Mouse (Mus musculus) hindbrain, embryonic 12.5 days (tissue): ENCODE results near the gene Phldb2. TPM values are rescaled to one million over a fixed set of nuclear protein-coding genes. Genes with fewer than 3 reads are reported as not detected.
A peak's percentile ranks its signal among the peaks of the same experiment; 100 is the strongest.

Source experiments
- ATAC-seq: fragments of 200-750 bp; cut with Nextera tagmentation; 2 replicates; pipeline ENCODE4 v1.8.0; 2017; ENCODE audit warnings: moderate TSS enrichment; ENCODE audit not compliant: low FRiP score
- H3K27ac ChIP-seq: fragments of 300-500 bp; sonication (generic); 2 replicates; pipeline ENCODE4 v1.5.1; 2016; ENCODE audit warnings: mild to moderate bottlenecking
- H3K27me3 ChIP-seq: fragments of 300-500 bp; sonication (generic); 2 replicates; pipeline ENCODE4 v1.6.1; 2016; ENCODE audit warnings: mild to moderate bottlenecking
- H3K36me3 ChIP-seq: fragments of 300-500 bp; sonication (generic); 2 replicates; pipeline ENCODE4 v1.6.1; 2016; ENCODE audit warnings: mild to moderate bottlenecking
- H3K4me1 ChIP-seq: fragments of 300-500 bp; sonication (generic); 2 replicates; pipeline ENCODE4 v1.6.1; 2016
- H3K4me2 ChIP-seq: fragments of 300-500 bp; sonication (generic); replicated peaks from 2 replicates; pipeline ENCODE4 v1.6.1; 2016; ENCODE audit warnings: mild to moderate bottlenecking
- H3K4me3 ChIP-seq: fragments of 300-500 bp; sonication (generic); 2 replicates; pipeline ENCODE4 v1.5.1; 2016; ENCODE audit warnings: mild to moderate bottlenecking
- H3K9ac ChIP-seq: fragments of 300-500 bp; sonication (generic); 2 replicates; pipeline ENCODE4 v1.6.1; 2016; ENCODE audit warnings: mild to moderate bottlenecking, moderate library complexity
- H3K9me3 ChIP-seq: fragments of 300-500 bp; sonication (generic); replicated peaks from 2 replicates; pipeline ENCODE4 v1.6.1; 2016; ENCODE audit warnings: mild to moderate bottlenecking
- WGBS: fragments of 180-500 bp; shearing (Covaris S2); methylation state at CpG from one replicate; pipeline ENCODE4 v1.1.7; 2016; 5-methylcytosine and 5-hydroxymethylcytosine counted together
- polyA plus RNA-seq: library from polyadenylated mRNA; unstranded; fragments of >200 nt; fragmentation: Nextera tagmentation; extraction: Ambion mirVana; gene quantifications from 2 replicates; pipeline ENCODE4 v1.2.1, GENCODE M21; 2016

Phldb2 gene
- polyA plus RNA-seq, 1 experiment from 2014 or later, result 34.5 TPM

DNA sequence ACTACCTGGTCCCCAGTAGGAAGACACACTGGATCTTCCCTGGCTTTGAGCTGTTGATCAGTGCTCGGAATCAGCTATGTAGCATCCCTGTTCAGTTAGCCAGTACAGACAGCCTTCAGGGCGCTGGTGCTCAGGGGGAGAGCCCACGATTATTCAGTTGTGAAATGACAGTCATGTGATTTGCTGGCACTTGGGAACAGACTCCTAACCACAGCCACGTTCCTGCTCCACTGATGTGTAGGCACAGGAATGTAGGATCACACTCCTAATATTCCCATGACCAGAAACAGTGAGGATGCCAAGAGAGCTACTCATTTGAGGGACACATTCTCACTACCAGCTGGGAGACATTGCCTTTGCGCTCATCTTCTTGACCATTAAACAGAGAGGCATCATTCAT lies 15.3 kb upstream of the Phldb2 start:
- no peaks in the 10 kb centered on the region for H3K36me3 ChIP-seq
- ATAC-seq, result no peak
- H3K4me1 ChIP-seq, result 0 out of 2 replicates have a peak, but pooled peaks cover 2% of the 10 kb centered on the region
- no peaks in the 10 kb centered on the region for H3K27me3 ChIP-seq
- no peak overlapping the region for H3K4me3 ChIP-seq
- H3K4me2 ChIP-seq, result no peak overlapping the region
- H3K9ac ChIP-seq, result no peak overlapping the region
- 81% methylated on average over 5 of the region's 5 CpGs for WGBS
- no peak overlapping the region for H3K27ac ChIP-seq
- H3K9me3 ChIP-seq, result no peaks in the 10 kb centered on the region

DNA sequence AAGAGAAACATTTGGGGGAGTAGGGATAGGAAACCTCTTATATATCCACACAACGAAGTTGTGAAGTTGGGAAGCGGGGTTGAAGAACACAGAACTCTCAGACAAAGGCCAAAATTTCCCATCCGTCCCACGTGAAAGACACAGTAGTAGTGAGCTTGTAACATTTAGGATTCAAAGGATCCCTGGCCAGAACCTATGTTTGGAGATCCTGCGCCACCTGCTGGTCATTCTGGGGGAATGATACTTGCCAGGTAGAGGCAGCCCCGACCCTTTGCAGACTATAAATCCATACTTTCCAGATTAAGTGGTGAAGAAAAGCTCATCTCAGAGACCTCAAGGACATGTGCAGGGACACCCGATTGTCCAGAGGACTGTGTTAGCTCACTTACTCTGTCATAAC lies 14.1 kb upstream of the Phldb2 start:
- no peaks in the 10 kb centered on the region for H3K4me1 ChIP-seq
- H3K9me3 ChIP-seq, result no peaks in the 10 kb centered on the region
- no peak overlapping the region for H3K4me3 ChIP-seq
- no peak overlapping the region for H3K9ac ChIP-seq
- H3K27ac ChIP-seq, result no peak overlapping the region
- 17% methylated on average over 7 of the region's 7 CpGs for WGBS
- H3K4me2 ChIP-seq, result no peak overlapping the region
- peak; percentile 82 for ATAC-seq
- H3K36me3 ChIP-seq, result no peaks in the 10 kb centered on the region
- no peaks in the 10 kb centered on the region for H3K27me3 ChIP-seq

DNA sequence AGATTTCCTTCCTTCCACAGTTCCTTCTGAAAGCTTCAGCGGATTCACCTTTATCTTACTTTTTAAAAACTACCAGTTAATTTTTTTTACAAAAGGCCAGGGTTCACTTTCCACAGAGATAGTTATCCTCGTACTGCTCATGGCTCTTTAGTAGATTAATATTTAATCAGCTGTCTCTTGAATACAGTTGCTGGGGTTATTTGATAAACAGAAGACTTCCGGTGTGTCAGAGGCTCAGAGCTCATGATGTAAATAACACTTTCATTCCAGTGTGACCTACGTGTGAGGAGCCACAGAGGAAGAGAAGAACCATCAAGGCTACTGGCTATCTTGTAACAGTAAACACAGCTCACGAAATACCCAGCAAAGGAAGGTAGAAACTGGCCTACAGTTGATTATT lies 13.2 kb upstream of the Phldb2 start:
- 83% methylated on average over 5 of the region's 5 CpGs for WGBS
- Histone ChIP-seq H3K4me1 (no peaks in the 10 kb centered on the region), H3K36me3 (no peaks in the 10 kb centered on the region), H3K27ac (no peak overlapping the region), H3K9me3 (no peaks in the 10 kb centered on the region), H3K27me3 (no peaks in the 10 kb centered on the region), H3K4me3 (no peak overlapping the region), H3K9ac (no peak overlapping the region), H3K4me2 (no peak overlapping the region)
- ATAC-seq, result no peak

DNA sequence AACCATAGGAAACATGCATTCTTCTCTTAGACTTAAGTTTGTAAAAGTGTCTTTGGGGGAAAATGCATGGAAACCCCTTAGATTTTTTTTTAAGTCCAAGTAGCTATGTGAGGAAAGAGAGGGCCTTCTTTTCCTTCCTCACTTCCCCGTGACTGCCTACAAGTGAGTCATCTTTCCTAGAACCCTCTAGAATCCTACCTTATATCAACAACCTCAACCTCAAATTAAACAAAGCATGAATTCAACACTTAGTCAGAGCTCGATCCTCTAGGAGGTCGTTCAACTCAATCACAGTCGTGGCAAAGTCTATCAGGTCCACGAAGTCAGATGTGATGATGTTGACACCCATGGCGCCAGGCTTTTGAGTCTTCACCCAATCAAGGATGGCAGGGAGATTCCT lies 11.4 kb upstream of the Phldb2 start:
- H3K4me2 ChIP-seq, result no peak overlapping the region
- no peaks in the 10 kb centered on the region for H3K27me3 ChIP-seq
- no peak for ATAC-seq
- no peak overlapping the region for H3K27ac ChIP-seq
- no peak overlapping the region for H3K9ac ChIP-seq
- no peak overlapping the region for H3K4me3 ChIP-seq
- 88% methylated on average over 6 of the region's 6 CpGs for WGBS
- no peaks in the 10 kb centered on the region for H3K36me3 ChIP-seq
- no peaks in the 10 kb centered on the region for H3K4me1 ChIP-seq
- no peaks in the 10 kb centered on the region for H3K9me3 ChIP-seq

DNA sequence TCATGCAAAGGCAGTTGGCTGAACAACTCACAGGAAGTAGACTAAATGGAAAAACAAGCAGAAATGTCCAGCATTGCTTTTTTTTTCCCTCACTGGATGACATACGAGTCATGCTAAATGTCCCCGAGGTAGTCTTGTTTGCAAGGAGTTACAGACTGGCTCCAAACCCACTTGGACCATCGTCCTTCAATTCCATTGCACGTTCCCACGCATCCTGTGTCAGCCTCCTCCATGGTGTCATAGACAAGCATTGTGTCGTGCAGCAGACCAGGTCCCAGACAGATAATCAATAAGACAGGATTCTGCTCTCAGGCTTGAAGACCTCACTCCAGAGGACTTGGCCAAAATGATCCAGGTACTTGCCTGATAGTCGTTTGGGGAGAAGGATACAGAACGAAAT lies 10.4 kb upstream of the Phldb2 start:
- Histone ChIP-seq H3K27me3 (no peaks in the 10 kb centered on the region), H3K9ac (no peak overlapping the region), H3K9me3 (no peaks in the 10 kb centered on the region), H3K36me3 (no peaks in the 10 kb centered on the region), H3K27ac (no peak overlapping the region), H3K4me1 (no peaks in the 10 kb centered on the region), H3K4me2 (no peak overlapping the region), H3K4me3 (no peak overlapping the region)
- ATAC-seq, result no peak
- 85% methylated on average over 8 of the region's 8 CpGs for WGBS

DNA sequence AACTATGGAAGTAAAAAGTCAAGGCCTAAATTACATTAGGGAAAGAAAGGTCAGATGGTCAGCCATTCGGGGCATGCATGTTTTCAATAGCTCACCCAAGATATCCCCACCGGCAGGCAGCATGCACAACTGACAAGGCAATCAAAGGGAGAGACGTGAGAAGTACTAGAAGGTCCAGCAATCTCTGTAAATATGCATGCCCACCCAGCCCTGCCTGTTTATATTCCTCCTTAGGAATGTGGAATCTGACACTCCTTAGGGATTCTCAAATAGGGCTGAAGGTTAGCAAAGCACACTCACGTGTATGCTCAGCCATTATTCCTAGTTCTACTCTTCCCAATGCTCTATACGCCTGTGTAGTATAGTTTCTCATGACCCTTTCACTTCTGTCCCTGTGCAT lies 9.7 kb upstream of the Phldb2 start:
- 53% methylated on average over 5 of the region's 5 CpGs for WGBS
- Histone ChIP-seq H3K27ac (no peak overlapping the region), H3K36me3 (no peaks in the 10 kb centered on the region), H3K4me3 (no peak overlapping the region), H3K4me2 (no peak overlapping the region), H3K9me3 (no peaks in the 10 kb centered on the region), H3K27me3 (no peaks in the 10 kb centered on the region), H3K9ac (no peak overlapping the region), H3K4me1 (no peaks in the 10 kb centered on the region)
- ATAC-seq, result no peak

DNA sequence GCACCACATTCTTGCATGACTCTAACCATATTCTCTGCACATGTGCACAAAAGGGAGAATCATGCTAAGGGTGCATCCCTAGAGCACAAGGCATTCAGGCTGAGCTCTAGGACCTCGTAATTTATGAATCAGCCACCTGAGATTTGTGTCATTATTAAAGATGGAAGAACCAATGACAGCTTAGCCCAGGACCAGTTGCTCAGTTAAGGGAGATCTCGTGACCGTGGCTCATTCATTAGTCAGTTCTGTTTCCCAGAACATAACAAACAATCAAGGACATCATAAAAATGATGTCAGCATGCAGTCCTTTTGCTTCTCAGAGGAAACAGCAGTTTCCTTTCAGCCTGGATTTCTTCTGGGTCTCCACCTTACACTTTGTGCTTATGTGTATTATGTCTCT lies 7.6 kb upstream of the Phldb2 start:
- Histone ChIP-seq H3K27ac (no peak overlapping the region), H3K36me3 (no peaks in the 10 kb centered on the region), H3K4me3 (no peak overlapping the region), H3K9ac (no peak overlapping the region), H3K4me2 (no peak overlapping the region), H3K27me3 (no peaks in the 10 kb centered on the region), H3K9me3 (no peaks in the 10 kb centered on the region), H3K4me1 (no peaks in the 10 kb centered on the region)
- WGBS, result 73% methylated on average over 3 of the region's 3 CpGs
- no peak for ATAC-seq

DNA sequence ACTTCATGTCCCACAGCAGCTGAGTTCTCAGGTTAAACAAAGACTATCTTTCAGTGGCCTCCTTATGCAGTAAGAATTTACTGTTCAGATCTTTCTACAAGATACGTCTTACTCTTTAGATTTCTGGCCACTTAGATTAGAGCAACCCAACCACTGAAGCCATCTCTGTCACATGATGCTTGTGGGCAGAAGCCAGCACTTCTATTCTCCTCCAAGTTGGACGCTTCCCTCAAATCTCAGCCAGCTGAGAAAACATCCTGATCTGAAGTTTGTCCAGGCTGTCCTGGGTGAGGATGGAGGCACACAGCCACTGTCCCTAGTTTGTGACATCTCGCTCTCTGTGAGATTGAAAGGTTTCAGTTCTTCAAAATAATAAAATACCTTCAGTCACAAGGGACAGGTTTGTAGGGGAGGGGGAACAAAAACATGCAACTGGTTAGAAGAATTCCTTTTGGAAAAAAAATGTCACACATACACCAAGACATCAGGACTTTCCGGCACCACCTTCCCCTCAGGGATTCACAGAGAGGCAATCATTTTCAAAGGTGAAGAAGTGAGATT lies 3.1 kb upstream of the Phldb2 start:
- H3K9ac ChIP-seq, result no peak overlapping the region
- no peak overlapping the region for H3K4me2 ChIP-seq
- H3K36me3 ChIP-seq, result no peaks in the 10 kb centered on the region
- no peak overlapping the region for H3K27ac ChIP-seq
- H3K4me3 ChIP-seq, result no peak overlapping the region
- no peaks in the 10 kb centered on the region for H3K4me1 ChIP-seq
- no peaks in the 10 kb centered on the region for H3K27me3 ChIP-seq
- 67% methylated on average over 4 of the region's 4 CpGs for WGBS
- ATAC-seq, result no peak
- no peaks in the 10 kb centered on the region for H3K9me3 ChIP-seq

DNA sequence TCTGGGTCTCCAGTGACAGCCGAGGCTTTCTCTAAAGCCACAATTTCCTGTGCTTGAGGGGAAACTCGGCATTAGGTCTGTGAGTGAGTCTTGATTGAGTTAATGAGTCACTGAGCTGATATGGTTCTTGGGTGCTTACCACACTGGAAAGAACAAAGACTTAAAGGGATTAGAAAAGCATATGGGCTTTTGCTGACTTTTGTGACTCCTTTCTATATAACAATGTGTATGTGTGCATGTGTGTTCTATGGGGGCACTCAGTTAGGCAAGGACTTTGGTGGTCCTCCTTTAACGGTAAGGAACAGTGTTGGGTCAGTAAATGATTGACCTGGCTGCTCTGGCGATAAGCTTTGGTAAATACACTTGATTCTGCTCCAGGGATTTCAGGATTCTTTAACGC lies 897 bp downstream of the Phldb2 start:
- WGBS, result 56% methylated on average over 5 of the region's 5 CpGs
- ATAC-seq, result no peak
- no peak overlapping the region for H3K4me3 ChIP-seq

DNA sequence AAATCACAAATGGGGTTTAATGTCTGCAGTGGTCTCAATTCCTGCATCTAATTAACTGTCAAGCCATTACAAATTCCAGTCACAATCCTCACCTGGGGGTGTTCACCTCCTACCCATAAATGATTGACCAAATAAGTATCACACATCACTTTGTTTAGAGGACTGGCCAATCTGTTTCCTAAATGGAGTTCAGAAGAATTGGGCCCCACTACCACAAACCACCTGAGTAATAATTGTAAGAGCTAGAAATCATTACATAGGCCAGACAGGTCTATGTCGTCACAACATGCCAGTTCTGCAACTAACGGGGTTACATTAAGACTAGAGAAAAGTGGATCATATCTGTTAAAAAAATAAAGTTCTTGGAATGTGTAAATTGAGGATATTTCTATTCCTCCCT lies 1.4 kb downstream of the Phldb2 start:
- 95% methylated on average over 2 of the region's 2 CpGs for WGBS
- H3K4me1 ChIP-seq, result no peaks in the 10 kb centered on the region
- H3K27ac ChIP-seq, result no peak overlapping the region
- no peaks in the 10 kb centered on the region for H3K9me3 ChIP-seq
- H3K27me3 ChIP-seq, result no peaks in the 10 kb centered on the region
- no peak for ATAC-seq
- H3K9ac ChIP-seq, result no peak overlapping the region
- H3K4me2 ChIP-seq, result no peak overlapping the region
- H3K36me3 ChIP-seq, result no peaks in the 10 kb centered on the region
- H3K4me3 ChIP-seq, result no peak overlapping the region

More for the DNA sequence above, 897 bp downstream of the Phldb2 start:
- no peaks in the 10 kb centered on the region for H3K4me1 ChIP-seq
- H3K36me3 ChIP-seq, result no peaks in the 10 kb centered on the region
- no peak overlapping the region for H3K4me2 ChIP-seq
- no peaks in the 10 kb centered on the region for H3K27me3 ChIP-seq
- H3K9ac ChIP-seq, result no peak overlapping the region
- H3K27ac ChIP-seq, result no peak overlapping the region
- H3K9me3 ChIP-seq, result no peaks in the 10 kb centered on the region

DNA sequence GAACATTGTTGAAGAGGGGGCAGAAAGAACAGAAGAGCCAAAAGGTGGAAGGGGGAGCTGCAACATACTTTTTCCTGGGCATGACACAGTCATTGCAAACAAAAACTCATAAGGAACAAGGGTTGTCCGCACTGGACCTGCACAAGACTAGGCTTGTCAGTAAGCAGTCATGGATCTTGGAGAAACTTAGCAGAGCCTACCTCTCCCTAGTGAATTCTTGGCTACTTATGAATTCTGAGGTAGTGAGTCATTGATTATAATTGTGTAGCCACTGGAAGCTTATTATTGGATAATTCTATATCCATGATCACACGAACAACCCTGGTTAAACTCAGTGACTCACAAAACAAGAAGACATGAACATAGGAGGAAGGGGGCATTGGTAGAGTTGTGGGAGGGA lies 7.1 kb downstream of the Phldb2 start:
- no peaks in the 10 kb centered on the region for H3K36me3 ChIP-seq
- ATAC-seq, result no peak
- 97% methylated on average over 2 of the region's 2 CpGs for WGBS

DNA sequence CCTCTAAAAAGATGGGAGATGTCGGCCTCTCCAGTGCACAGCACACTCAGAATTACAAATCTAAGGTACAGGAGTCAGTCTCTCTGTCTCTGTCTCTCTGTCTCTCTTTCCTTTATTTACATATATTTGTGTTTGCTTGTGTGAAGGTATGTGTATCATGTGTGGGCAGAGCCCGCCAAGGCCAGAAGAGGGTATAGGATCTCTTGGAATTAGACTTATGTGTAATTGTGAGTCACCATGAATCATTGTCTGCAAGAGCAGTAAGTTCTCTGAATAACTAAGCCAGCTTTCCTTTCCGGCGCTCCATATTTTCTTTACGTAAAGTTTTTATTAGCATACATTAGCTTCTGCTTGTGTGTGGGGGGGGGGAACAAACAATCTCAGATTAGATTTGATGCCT lies 7.7 kb downstream of the Phldb2 start:
- H3K4me1 ChIP-seq, result no peaks in the 10 kb centered on the region
- H3K36me3 ChIP-seq, result no peaks in the 10 kb centered on the region
- no peaks in the 10 kb centered on the region for H3K9me3 ChIP-seq
- H3K4me2 ChIP-seq, result no peak overlapping the region
- no peak overlapping the region for H3K27ac ChIP-seq
- no peak overlapping the region for H3K9ac ChIP-seq
- H3K4me3 ChIP-seq, result no peak overlapping the region
- 90% methylated on average over 5 of the region's 5 CpGs for WGBS
- no peaks in the 10 kb centered on the region for H3K27me3 ChIP-seq
- no peak for ATAC-seq

More for the DNA sequence above, 7.1 kb downstream of the Phldb2 start:
- no peak overlapping the region for H3K4me3 ChIP-seq
- H3K27me3 ChIP-seq, result no peaks in the 10 kb centered on the region
- no peak overlapping the region for H3K27ac ChIP-seq
- H3K9me3 ChIP-seq, result no peaks in the 10 kb centered on the region
- no peak overlapping the region for H3K4me2 ChIP-seq
- no peaks in the 10 kb centered on the region for H3K4me1 ChIP-seq
- no peak overlapping the region for H3K9ac ChIP-seq

DNA sequence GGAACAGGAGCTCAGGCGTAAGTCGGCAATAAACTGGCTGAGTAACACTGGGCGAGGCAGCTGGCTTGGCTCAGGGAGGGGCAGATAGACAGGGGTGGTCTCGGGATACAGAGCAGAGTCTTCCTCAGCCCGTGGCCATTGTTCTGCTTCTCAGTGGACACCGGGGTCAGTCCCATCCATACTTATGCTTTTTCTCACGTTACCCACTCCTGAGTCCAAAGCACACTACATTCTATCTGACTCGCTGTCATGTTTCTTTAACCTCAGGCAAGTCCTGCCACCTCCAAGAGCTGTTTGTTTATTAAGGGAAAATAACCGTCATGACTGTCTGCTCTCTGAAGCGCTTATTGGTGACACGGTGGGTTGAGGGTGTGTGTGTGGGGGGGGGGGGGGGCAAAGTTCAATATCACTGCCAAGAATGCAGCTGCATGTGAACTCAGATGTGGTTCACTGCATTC lies 8.2 kb downstream of the Phldb2 start:
- H3K4me2 ChIP-seq, result no peak overlapping the region
- ATAC-seq, result no peak
- no peak overlapping the region for H3K4me3 ChIP-seq

More for the DNA sequence above, 8.2 kb downstream of the Phldb2 start:
- Histone ChIP-seq H3K27ac (no peak overlapping the region), H3K27me3 (no peaks in the 10 kb centered on the region), H3K4me1 (no peaks in the 10 kb centered on the region), H3K9me3 (no peaks in the 10 kb centered on the region), H3K36me3 (no peaks in the 10 kb centered on the region), H3K9ac (no peak overlapping the region)
- 60% methylated on average over 11 of the region's 11 CpGs for WGBS
